Mouse (Mus musculus) urinary bladder, postnatal 14 days (tissue): ENCODE data around the gene Pde1b.

Source experiments
- DNase-seq: peaks from one replicate; pipeline ENCODE4 v3.0.0; 2021; ENCODE audit warnings: low spot score

Gene Pde1b

DNA sequence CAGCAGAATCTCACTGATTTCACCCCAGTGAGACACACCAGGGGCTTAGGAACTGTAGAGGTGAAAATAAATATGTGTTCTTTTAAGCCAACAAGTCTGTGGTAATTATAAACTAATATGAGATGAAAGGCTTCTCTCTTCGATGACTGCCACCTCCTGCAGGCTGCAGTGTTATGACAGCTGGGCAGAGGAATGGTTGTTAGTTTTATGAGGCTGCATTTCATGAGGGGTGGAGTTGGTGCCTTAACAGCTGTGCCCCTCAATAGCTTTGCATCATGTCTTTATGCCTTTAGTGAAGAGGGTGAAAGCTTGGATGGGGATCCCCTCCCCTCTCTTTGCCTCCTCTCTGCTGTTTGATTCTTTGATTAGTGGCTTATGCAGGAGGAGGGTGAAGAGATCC lies 48.2 kb downstream of the Pde1b start:
- DNase-seq, result no peak

DNA sequence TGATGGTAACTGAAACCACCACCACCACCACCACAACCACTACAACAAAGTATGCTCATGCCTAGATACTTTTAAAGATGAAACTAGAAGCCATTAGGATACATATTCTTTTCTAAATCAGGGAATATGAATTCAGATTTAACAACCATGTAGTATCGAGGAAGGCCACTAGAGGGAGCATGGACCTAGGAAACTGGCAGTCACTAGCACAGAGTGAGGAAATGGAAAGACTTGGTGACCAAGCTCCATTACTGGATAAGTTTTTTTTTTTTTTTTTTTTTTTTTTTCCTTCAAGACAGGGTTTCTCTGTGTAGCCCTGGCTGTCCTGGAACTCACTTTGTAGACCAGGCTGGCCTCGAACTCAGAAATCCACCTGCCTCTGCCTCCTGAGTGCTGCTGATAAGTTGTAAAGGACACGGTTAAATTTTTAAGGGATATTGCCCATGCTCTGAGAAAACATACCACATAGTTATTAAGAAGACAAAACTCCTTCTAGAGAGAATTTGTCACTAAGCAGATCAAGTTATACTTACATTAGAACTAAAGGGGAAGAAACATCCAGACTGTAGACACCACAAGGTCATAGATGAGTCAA lies 49.4 kb downstream of the Pde1b start:
- peak; percentile 43 for DNase-seq

DNA sequence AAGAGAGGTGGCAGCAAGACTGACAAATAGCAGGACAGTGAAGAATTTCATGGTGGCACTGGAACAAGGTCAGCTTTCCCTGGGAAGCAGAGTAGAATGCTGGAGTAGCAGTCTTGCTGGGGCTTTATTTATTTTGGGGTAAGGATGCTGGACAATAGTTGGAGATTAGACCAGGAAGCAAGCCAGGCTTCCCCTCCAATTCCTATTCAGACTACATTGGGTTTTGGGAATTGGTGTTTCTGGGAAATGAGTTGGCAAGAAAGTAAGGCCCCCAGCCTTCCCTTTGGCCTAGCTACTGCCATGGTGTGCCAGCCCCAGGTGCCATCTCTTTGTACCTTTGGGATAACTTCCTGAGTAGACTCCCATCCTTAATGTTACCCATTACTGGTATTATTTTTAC lies 62.1 kb downstream of the Pde1b start, which contains the start of gene Glycam1:
Gene Glycam1 (minus strand): TSS at position 101 of the 400 bp plus-strand sequence.
- no peak for DNase-seq
